Mouse (Mus musculus): Measurements from ENCODE around the gene Lpar4. TPM values are rescaled to one million over a fixed set of nuclear protein-coding genes. Genes with fewer than 3 reads are reported as not detected.

Lpar4 gene
- polyA plus RNA-seq, 1 experiment from 2014 or later: 21.2 TPM

- no peak for DNase-seq (ENCODE audit: low spot score, missing footprints)
- Histone ChIP-seq H3K4me2 (no peak overlapping the region), H3K9me3 (ENCODE audit: control insufficient read depth, low read length) (no peaks in the 10 kb centered on the region), H3K9ac (ENCODE audit: low read length) (no peak overlapping the region), H3K36me3 (ENCODE audit: control insufficient read depth, insufficient read depth, low read length) (no peaks in the 10 kb centered on the region), H3K4me1 (ENCODE audit: control insufficient read depth, insufficient read depth, low read length) (no peaks in the 10 kb centered on the region), H3K27ac (ENCODE audit: low read depth, low read length) (no peak overlapping the region), H3K4me3 (ENCODE audit: low read depth, low read length) (no peak overlapping the region), H3K27me3 (ENCODE audit: control insufficient read depth, insufficient read depth, low read length) (no peaks in the 10 kb centered on the region)
- 19% methylated on average over 2 of the region's 2 CpGs for WGBS
- ATAC-seq (ENCODE audit: low FRiP score): peak; percentile 76; the same call in 1 of the 2 replicates
Measured at GRCm38 (mm10) chrX:106951016-106951415, 30.6 kb downstream of the Lpar4 start.

DNA sequence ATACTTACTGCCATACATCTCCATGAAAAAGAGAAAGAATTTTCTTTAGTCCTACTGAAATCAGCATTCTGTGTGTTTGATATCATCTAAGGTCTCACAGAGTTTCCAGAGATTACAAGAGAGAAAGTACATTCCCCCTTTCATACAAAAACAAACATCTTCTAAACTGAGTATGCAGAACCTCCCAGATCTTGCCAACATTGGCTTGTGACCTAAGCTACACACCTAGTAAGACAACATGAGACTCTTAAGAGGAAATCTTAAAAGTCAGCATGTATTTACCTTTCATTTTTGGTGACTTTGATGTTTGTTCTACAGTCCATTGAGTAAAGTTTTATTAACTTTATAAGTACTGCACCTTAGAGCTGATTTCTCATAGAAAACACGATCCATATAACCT is 33.4 kb downstream of the Lpar4 start:
- DNase-seq (ENCODE audit: low spot score, missing footprints) (no peak), ATAC-seq (ENCODE audit: low FRiP score) (no peak)
- Histone ChIP-seq H3K4me3 (ENCODE audit: low read depth, low read length) (no peak overlapping the region), H3K4me1 (ENCODE audit: control insufficient read depth, insufficient read depth, low read length) (no peaks in the 10 kb centered on the region), H3K9me3 (ENCODE audit: control insufficient read depth, low read length) (no peaks in the 10 kb centered on the region), H3K36me3 (ENCODE audit: control insufficient read depth, insufficient read depth, low read length) (no peaks in the 10 kb centered on the region), H3K4me2 (no peak overlapping the region), H3K27me3 (ENCODE audit: control insufficient read depth, insufficient read depth, low read length) (no peaks in the 10 kb centered on the region), H3K9ac (ENCODE audit: low read length) (no peak overlapping the region), H3K27ac (ENCODE audit: low read depth, low read length) (no peak overlapping the region)
- 75% methylated on average over 1 of the region's 1 CpGs for WGBS

DNA sequence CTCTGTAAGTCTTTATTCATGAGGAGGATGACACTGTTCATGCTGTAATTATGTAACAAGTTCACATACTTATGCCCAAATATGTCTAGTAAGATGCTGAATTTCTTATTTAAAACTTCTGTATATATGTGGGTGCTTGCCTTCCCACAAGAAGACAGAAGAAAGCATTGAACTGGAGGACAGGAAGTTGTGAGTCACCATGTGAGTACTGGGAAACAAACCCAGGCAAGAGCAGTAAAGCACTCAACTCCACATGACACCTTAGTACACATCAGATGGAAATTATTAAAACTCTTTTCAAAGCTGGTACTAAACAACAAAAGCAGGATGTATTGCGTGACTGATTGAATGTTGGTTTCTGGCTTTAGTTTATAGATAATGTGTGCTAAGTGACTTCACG is 41.8 kb downstream of the Lpar4 start:
- no peak overlapping the region for H3K4me3 ChIP-seq (ENCODE audit: low read depth, low read length)
- no peak overlapping the region for H3K27ac ChIP-seq (ENCODE audit: low read depth, low read length)
- ATAC-seq (ENCODE audit: low FRiP score): no peak
- no peak overlapping the region for H3K9ac ChIP-seq (ENCODE audit: low read length)
- DNase-seq (ENCODE audit: low spot score, missing footprints): no peak
- no peak overlapping the region for H3K4me2 ChIP-seq
- H3K4me1 ChIP-seq (ENCODE audit: control insufficient read depth, insufficient read depth, low read length): no peaks in the 10 kb centered on the region
- H3K27me3 ChIP-seq (ENCODE audit: control insufficient read depth, insufficient read depth, low read length): no peaks in the 10 kb centered on the region
- H3K36me3 ChIP-seq (ENCODE audit: control insufficient read depth, insufficient read depth, low read length): no peaks in the 10 kb centered on the region
- H3K9me3 ChIP-seq (ENCODE audit: control insufficient read depth, low read length): no peaks in the 10 kb centered on the region
- WGBS: 75% methylated on average over 2 of the region's 2 CpGs

GRCm38 (mm10) chrX:106964326-106964725 is 43.9 kb downstream of the Lpar4 start:
- no peaks in the 10 kb centered on the region for H3K9me3 ChIP-seq (ENCODE audit: control insufficient read depth, low read length)
- H3K4me2 ChIP-seq: no peak overlapping the region
- H3K27ac ChIP-seq (ENCODE audit: low read depth, low read length): no peak overlapping the region
- ATAC-seq (ENCODE audit: low FRiP score): no peak
- no peak overlapping the region for H3K9ac ChIP-seq (ENCODE audit: low read length)
- DNase-seq (ENCODE audit: low spot score, missing footprints): no peak
- H3K27me3 ChIP-seq (ENCODE audit: control insufficient read depth, insufficient read depth, low read length): no peaks in the 10 kb centered on the region
- H3K4me3 ChIP-seq (ENCODE audit: low read depth, low read length): no peak overlapping the region
- H3K36me3 ChIP-seq (ENCODE audit: control insufficient read depth, insufficient read depth, low read length): no peaks in the 10 kb centered on the region
- 68% methylated on average over 2 of the region's 2 CpGs for WGBS
- no peaks in the 10 kb centered on the region for H3K4me1 ChIP-seq (ENCODE audit: control insufficient read depth, insufficient read depth, low read length)

Other genes with a start within 250 kb of the Lpar4 start
- 2.5 and 4.4 TPM in 2 replicates for gene Rtl3, start 80.0 kb upstream of the Lpar4 start, polyA plus RNA-seq (2014; fragmentation: Nextera tagmentation; extraction: Ambion mirVana)
- gene P2ry10, start 167.9 kb downstream of the Lpar4 start, polyA plus RNA-seq (2014; fragmentation: Nextera tagmentation; extraction: Ambion mirVana): not detected in 2 replicates
- 0.29 and 0.52 TPM in 2 replicates for gene P2ry10b, start 228.3 kb downstream of the Lpar4 start, polyA plus RNA-seq (2014; fragmentation: Nextera tagmentation; extraction: Ambion mirVana)